Mouse (Mus musculus): ENCODE results near the gene Bmt2. TPM values are rescaled to one million over a fixed set of nuclear protein-coding genes. Genes with fewer than 3 reads are reported as not detected.

Gene Bmt2
- polyA plus RNA-seq, 1 experiment = 13.3 TPM

DNA sequence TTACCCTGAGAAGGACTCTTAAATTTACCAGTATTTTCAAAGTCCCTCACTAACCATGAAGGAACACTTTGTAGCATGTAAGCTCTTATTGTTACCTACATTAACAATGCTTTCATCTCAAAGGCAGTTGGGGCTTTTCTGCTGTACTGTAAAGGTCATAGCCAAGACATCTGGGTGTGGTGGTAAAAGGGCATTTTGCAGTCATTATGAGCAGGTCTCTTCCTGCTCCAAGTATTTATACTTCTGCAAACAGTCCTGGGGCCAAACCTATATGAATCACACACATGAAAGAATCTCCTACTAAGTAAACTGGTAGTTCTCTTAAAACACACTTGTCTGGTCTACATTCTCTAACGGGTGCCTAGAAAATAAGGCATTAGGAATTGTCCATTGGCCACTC, 95.7 kb downstream of the Bmt2 start:
- no peak for DNase-seq
- Histone ChIP-seq H3K27me3 (ENCODE audit: control insufficient read depth, insufficient read depth, low read length) (no peaks in the 10 kb centered on the region), H3K27ac (ENCODE audit: insufficient read depth, low read length) (no peak overlapping the region), H3K4me1 (ENCODE audit: control insufficient read depth, insufficient read depth, low read length) (peaks cover 3% of the 10 kb centered on the region; the same call in 1 of the 2 replicates), H3K4me3 (replicated peaks; ENCODE audit: insufficient read depth, low read depth, low read length) (no peak overlapping the region)
- TF ChIP-seq POLR2A (IDR thresholded peaks at IDR 0.05; ENCODE audit: borderline replicate concordance, insufficient read depth, low read length) (no peak), CTCF (IDR thresholded peaks at IDR 0.05; ENCODE audit: borderline replicate concordance, insufficient read depth, low read depth, low read length) (no peak)
- WGBS = 96% methylated on average over 1 of the region's 1 CpGs

Other genes with a start within 250 kb of the Bmt2 start
- gene Tmem168, start 69.9 kb downstream of the Bmt2 start, polyA plus RNA-seq (2012; rRNA removed) = 9.0 and 9.3 TPM in 2 replicates
- 30.4 and 30.5 TPM in 2 replicates for gene Gpr85, start 162.0 kb upstream of the Bmt2 start, polyA plus RNA-seq (2012; rRNA removed)
- gene 2610001J05Rik, start 193.6 kb upstream of the Bmt2 start, polyA plus RNA-seq (2012; rRNA removed) = 87.2 and 103 TPM in 2 replicates